Mouse (Mus musculus): Measurements from ENCODE around the gene Srd5a3. TPM values are rescaled to one million over a fixed set of nuclear protein-coding genes. Genes with fewer than 3 reads are reported as not detected.

Gene Srd5a3
- 82.0 and 121 TPM in 2 replicates for polyA plus RNA-seq (2012; ENCODE audit: low replicate concordance)

GRCm38 (mm10) chr5:76139808-76140729 is at the start of gene Srd5a3:
TSS of gene Srd5a3 (plus strand) at chr5:76140271.

GRCm38 (mm10) chr5:76183750-76184261 is 43.7 kb downstream of the Srd5a3 start, which contains the start of gene Tmem165:
TSS of gene Tmem165 (plus strand) at chr5:76183880.

Other genes with a start within 250 kb of the Srd5a3 start
- 0.44 and 0.46 TPM in 2 replicates for gene Kdr, start 161.8 kb upstream of the Srd5a3 start, polyA plus RNA-seq (2012; ENCODE audit: low replicate concordance)
- gene Tmem165, start 43.6 kb downstream of the Srd5a3 start, polyA plus RNA-seq (2012; ENCODE audit: low replicate concordance): 108 and 146 TPM in 2 replicates
- 0.54 and 0.83 TPM in 2 replicates for gene Clock, start 164.5 kb downstream of the Srd5a3 start, polyA plus RNA-seq (2012; ENCODE audit: low replicate concordance)
- gene Pdcl2, start 190.9 kb downstream of the Srd5a3 start, polyA plus RNA-seq (2012; ENCODE audit: low replicate concordance): not detected in 2 replicates
- not detected in 2 replicates for gene Nmu, start 223.5 kb downstream of the Srd5a3 start, polyA plus RNA-seq (2012; ENCODE audit: low replicate concordance)

Data from leukemia stem cell, adult 10-12 weeks (primary cell).